Comparison of ENCODE assay signal across 9 mouse cellular contexts in the genomic region with DNA sequence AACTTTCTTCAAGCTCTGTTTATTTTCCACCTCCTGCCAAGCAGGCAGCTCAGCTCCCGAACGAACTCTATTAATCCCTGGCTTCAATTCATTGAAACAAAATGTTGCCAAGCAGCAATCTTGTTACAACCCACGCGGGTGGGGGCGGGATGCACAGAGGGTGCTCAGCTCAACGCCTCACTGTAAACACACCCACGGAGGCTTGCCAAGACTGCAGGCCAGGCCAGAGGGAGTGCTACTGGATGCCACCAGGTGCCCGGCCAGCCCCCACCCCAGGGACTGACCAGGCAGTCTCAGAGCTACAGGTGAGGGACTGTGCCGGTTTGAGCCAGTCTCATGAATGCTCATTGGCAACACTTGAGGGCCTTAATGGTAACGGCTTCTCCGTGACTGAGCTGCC. TPM values are rescaled to one million over a fixed set of nuclear protein-coding genes. Genes with fewer than 3 reads are reported as not detected.
DNase-seq lines count a peak whose midpoint lies in the region; ATAC-seq and TF ChIP-seq lines count a peak whose summit lies in the region.
"Had no signal": no experiment of that assay in that cellular context is flagged by ENCODE, and none has a peak within 500 bp of the region (broad histone marks: within the 10 kb centered on the region; RNA-seq: fewer than 3 reads in every experiment).

No protein-coding gene starts in this region.

- peak; percentile 3 to 4 for DNase-seq in heart, postnatal 10 days
- peak; percentile 72 to 79 for DNase-seq in cerebellum, postnatal 25 days
- peak; percentile 57 for DNase-seq in kidney, postnatal 10 days
- peak; percentile 60 for DNase-seq in left cerebral cortex, postnatal 4 days
- DNase-seq in stomach, postnatal 0 days (ENCODE audit: low spot score): peak; percentile 25
- no peak for DNase-seq in thymus, postnatal 4 days
- no peak for DNase-seq in c-Kit-positive CD71-positive TER-119-positive erythroid progenitor cells, embryonic 14.5 days (ENCODE audit: low spot score)

- no peak for ATAC-seq in heart, embryonic 11.5 days (replicated peaks; ENCODE audit: insufficient number of reproducible peaks, low FRiP score, low TSS enrichment)
- ATAC-seq in stomach, postnatal 0 days (ENCODE audit: low FRiP score, low TSS enrichment): no peak

- no peak for TF ChIP-seq CTCF in stomach, postnatal 0 days (IDR thresholded peaks at IDR 0.05; ENCODE audit: low read depth)

- no peak overlapping the region for H3K9ac ChIP-seq in heart, embryonic 11.5 days (ENCODE audit: low read depth, low read length)
- H3K9ac ChIP-seq in stomach, postnatal 0 days (ENCODE audit: low read length): no peak overlapping the region

- WGBS in heart, embryonic 11.5 days (ENCODE audit: insufficient replicate concordance): 61% methylated on average over 11 of the region's 11 CpGs
- WGBS in stomach, postnatal 0 days: 29% methylated on average over 11 of the region's 11 CpGs

- no peaks in the 10 kb centered on the region for H3K36me3 ChIP-seq in heart, embryonic 11.5 days (ENCODE audit: control insufficient read depth, insufficient read depth, low read length)
- H3K36me3 ChIP-seq in stomach, postnatal 0 days (ENCODE audit: control insufficient read depth, insufficient read depth, low read length): no peaks in the 10 kb centered on the region

- 0 out of 2 replicates have a peak, but pooled peaks cover 3% of the 10 kb centered on the region for H3K27me3 ChIP-seq in heart, embryonic 11.5 days (ENCODE audit: control insufficient read depth, insufficient read depth, low read length)
- H3K27me3 ChIP-seq in stomach, postnatal 0 days (ENCODE audit: control insufficient read depth, insufficient read depth, low read length): no peaks in the 10 kb centered on the region

- H3K9me3 ChIP-seq in heart, embryonic 11.5 days (replicated peaks; ENCODE audit: control insufficient read depth, low read length): no peaks in the 10 kb centered on the region
- no peaks in the 10 kb centered on the region for H3K9me3 ChIP-seq in stomach, postnatal 0 days (ENCODE audit: control insufficient read depth, low read length)

- no peak overlapping the region for H3K27ac ChIP-seq in heart, embryonic 11.5 days (ENCODE audit: low read depth, low read length)
- H3K27ac ChIP-seq in stomach, postnatal 0 days (replicated peaks): no peak overlapping the region

- TF ChIP-seq EP300 in stomach, postnatal 0 days (optimal IDR thresholded peaks at IDR 0.05): no peak

- no peaks in the 10 kb centered on the region for H3K4me1 ChIP-seq in heart, embryonic 11.5 days (ENCODE audit: control insufficient read depth, insufficient read depth, low read length)
- no peaks in the 10 kb centered on the region for H3K4me1 ChIP-seq in stomach, postnatal 0 days (replicated peaks; ENCODE audit: control insufficient read depth, insufficient read depth)

- H3K4me3 ChIP-seq in heart, embryonic 11.5 days (ENCODE audit: low read depth, low read length): no peak overlapping the region
- no peak overlapping the region for H3K4me3 ChIP-seq in stomach, postnatal 0 days (ENCODE audit: low read depth, low read length)

- no peak overlapping the region for H3K4me2 ChIP-seq in heart, embryonic 11.5 days
- no peak overlapping the region for H3K4me2 ChIP-seq in stomach, postnatal 0 days (replicated peaks; ENCODE audit: low read depth)

- intact Hi-C loops in heart, postnatal 10 days (cut with DNase I): no loop called here
- intact Hi-C loops in left cerebral cortex, postnatal 4 days (cut with DNase I): no loop called here

RNA-seq across cellular contexts. Expression of gene Atp2b2, which starts 50.9 kb away (rescaled TPM):
- under 1 TPM; 0.55 TPM for total RNA-seq in heart, postnatal 10 days (2021)
- polyA plus RNA-seq in heart, embryonic 11.5 days (2014; fragmentation: Nextera tagmentation; extraction: Ambion mirVana): 0.38 and 0.40 TPM in 2 replicates
- 100 to 1,000 TPM; 204 to 209 TPM for total RNA-seq in left cerebral cortex, postnatal 4 days (2021)
- polyA plus RNA-seq in stomach, postnatal 0 days (2015; fragmentation: Nextera tagmentation; extraction: Ambion mirVana): 0.33 and 0.35 TPM in 2 replicates
- total RNA-seq: common myeloid progenitor, adult 5-6 weeks had no signal

Comparison
In these comparisons a context has a peak if more than half of its experiments do, and no peak if none do; other contexts are left out.
1. DNase-seq: peak in heart, postnatal 10 days (2 of 2), cerebellum, postnatal 25 days (2 of 2), kidney, postnatal 10 days (single experiment), left cerebral cortex, postnatal 4 days (single experiment) and stomach, postnatal 0 days (single experiment); none in thymus, postnatal 4 days (single experiment) and c-Kit-positive CD71-positive TER-119-positive erythroid progenitor cells, embryonic 14.5 days (single experiment).
2. RNA of gene Atp2b2, which starts 50.9 kb away (total RNA-seq): 204 to 209 TPM in left cerebral cortex, postnatal 4 days; 0.55 TPM in heart, postnatal 10 days; every median in the first group is over 100 times any median in the second.